In genomic region chr6:145187093-145188088, GRCm38 (mm10) we compare ENCODE assay signal across 8 mouse cellular contexts. TPM values are rescaled to one million over a fixed set of nuclear protein-coding genes. Genes with fewer than 3 reads are reported as not detected.
DNase-seq lines count a peak whose midpoint lies in the region; ATAC-seq lines count a peak whose summit lies in the region.

No protein-coding gene starts in this region.

- H3K9ac ChIP-seq in hindbrain, embryonic 16.5 days (ENCODE audit: low read depth, low read length), result peak overlapping the region; percentile 33; the same call in 1 of the 2 replicates
- H3K9ac ChIP-seq in midbrain, embryonic 14.5 days (replicated peaks; ENCODE audit: low read length), result peak overlapping the region; percentile 44

- ATAC-seq in erythroid progenitor cell, adult 5-6 weeks (replicated peaks; ENCODE audit: low FRiP score, poor library complexity, severe bottlenecking), result 0 out of 2 replicates have a peak, but pooled peaks have one; percentile 39
- peak; percentile 87 for ATAC-seq in hindbrain, embryonic 16.5 days
- peak; percentile 67 for ATAC-seq in midbrain, embryonic 14.5 days (ENCODE audit: low FRiP score, low TSS enrichment)

- no peaks in the 10 kb centered on the region for H3K27me3 ChIP-seq in hindbrain, embryonic 16.5 days (replicated peaks; ENCODE audit: control insufficient read depth, insufficient read depth, low read length)
- H3K27me3 ChIP-seq in midbrain, embryonic 14.5 days (ENCODE audit: control insufficient read depth, insufficient read depth, low read length), result no peaks in the 10 kb centered on the region

- no peaks in the 10 kb centered on the region for H3K4me1 ChIP-seq in hindbrain, embryonic 16.5 days (ENCODE audit: control insufficient read depth, insufficient read depth, low read depth, low read length)
- H3K4me1 ChIP-seq in midbrain, embryonic 14.5 days (ENCODE audit: control insufficient read depth, insufficient read depth, low read length), result no peaks in the 10 kb centered on the region

- peak overlapping the region; percentile 25; the same call in 1 of the 2 replicates for H3K27ac ChIP-seq in hindbrain, embryonic 16.5 days (ENCODE audit: low read depth, low read length)
- peak overlapping the region; percentile 75 for H3K27ac ChIP-seq in midbrain, embryonic 14.5 days (replicated peaks; ENCODE audit: low read depth, low read length)

- DNase-seq in adrenal gland, postnatal 14 days, result peak; percentile 28
- no peak for DNase-seq in adrenal gland, postnatal 36 days
- DNase-seq in brain, adult 2 months (ENCODE audit: low read depth, low spot score), result peak; percentile 63
- peak; percentile 71 to 73 for DNase-seq in left cerebral cortex, postnatal 25 days (ENCODE audit: low spot score in 2 of 2)
- peak; percentile 85 for DNase-seq in midbrain, embryonic 14.5 days
- peak; percentile 43 for DNase-seq in telencephalon, adult 2 months (ENCODE audit: low read depth, low spot score)

- 64% methylated on average over 27 of the region's 27 CpGs for WGBS in hindbrain, embryonic 16.5 days
- 69% methylated on average over 27 of the region's 27 CpGs for WGBS in midbrain, embryonic 14.5 days

- no peaks in the 10 kb centered on the region for H3K9me3 ChIP-seq in hindbrain, embryonic 16.5 days (ENCODE audit: control insufficient read depth, low read length)
- no peaks in the 10 kb centered on the region for H3K9me3 ChIP-seq in midbrain, embryonic 14.5 days (ENCODE audit: control insufficient read depth, low read length)

- intact Hi-C loops in left cerebral cortex, postnatal 25 days (cut with DNase I), result loop anchor here (2.0 to 5.0 kb wide), 2 partner anchors 97 to 155 kb away; no protein-coding TSS in a partner anchor

- peak overlapping the region; percentile 49 for H3K4me2 ChIP-seq in hindbrain, embryonic 16.5 days (ENCODE audit: low read length)
- H3K4me2 ChIP-seq in midbrain, embryonic 14.5 days (ENCODE audit: low read length), result peak overlapping the region; percentile 46

- peak overlapping the region; percentile 31 for H3K4me3 ChIP-seq in hindbrain, embryonic 16.5 days (ENCODE audit: low read length)
- peak overlapping the region; percentile 14 for H3K4me3 ChIP-seq in midbrain, embryonic 14.5 days (replicated peaks; ENCODE audit: low read depth, low read length)

- H3K36me3 ChIP-seq in hindbrain, embryonic 16.5 days (ENCODE audit: control insufficient read depth, insufficient read depth, low read length), result no peaks in the 10 kb centered on the region
- no peaks in the 10 kb centered on the region for H3K36me3 ChIP-seq in midbrain, embryonic 14.5 days (ENCODE audit: control insufficient read depth, insufficient read depth, low read length)

RNA-seq across cellular contexts. Expression of gene Casc1, which starts 23.4 kb away (rescaled TPM):
- total RNA-seq in adrenal gland, postnatal 14 days (2021), result 0.53 and 0.63 TPM in 2 replicates
- total RNA-seq in adrenal gland, postnatal 36 days (2021), result under 1 TPM; 0.33 to 0.63 TPM
- 2.9 TPM in 2 replicates for total RNA-seq in erythroid progenitor cell, adult 5-6 weeks (2015; ENCODE audit: low replicate concordance)
- 0.45 and 4.4 TPM in 2 replicates for total RNA-seq in erythroid progenitor cell, adult 5-6 weeks (2017; ENCODE audit: low replicate concordance)
- polyA plus RNA-seq in hindbrain, embryonic 16.5 days (2015; fragmentation: Nextera tagmentation; extraction: Ambion mirVana), result 1.1 and 1.6 TPM in 2 replicates
- 1 to 10 TPM; 1.3 to 1.5 TPM for total RNA-seq in left cerebral cortex, postnatal 25 days (2021)
- 0.46 and 0.69 TPM in 2 replicates for polyA plus RNA-seq in midbrain, embryonic 14.5 days (2014; fragmentation: Nextera tagmentation; extraction: Ambion mirVana)

RNA-seq across cellular contexts. Expression of gene Etfrf1, which starts 23.5 kb away (rescaled TPM):
- 149 and 152 TPM in 2 replicates for total RNA-seq in adrenal gland, postnatal 14 days (2021)
- total RNA-seq in adrenal gland, postnatal 36 days (2021), result 100 to 1,000 TPM in 1 of 2 experiments, 10 to 100 TPM in 1; 87.3 to 144 TPM
- 2.5 and 3.2 TPM in 2 replicates for total RNA-seq in erythroid progenitor cell, adult 5-6 weeks (2015; ENCODE audit: low replicate concordance)
- total RNA-seq in erythroid progenitor cell, adult 5-6 weeks (2017; ENCODE audit: low replicate concordance), result 6.5 and 21.9 TPM in 2 replicates
- 26.7 and 27.1 TPM in 2 replicates for polyA plus RNA-seq in hindbrain, embryonic 16.5 days (2015; fragmentation: Nextera tagmentation; extraction: Ambion mirVana)
- total RNA-seq in left cerebral cortex, postnatal 25 days (2021), result 10 to 100 TPM; 20.6 to 21.7 TPM
- 29.2 and 30.6 TPM in 2 replicates for polyA plus RNA-seq in midbrain, embryonic 14.5 days (2014; fragmentation: Nextera tagmentation; extraction: Ambion mirVana)

Comparison
In these comparisons a context has a peak if more than half of its experiments do, and no peak if none do; other contexts are left out.
1. DNase-seq: peak in adrenal gland, postnatal 14 days (single experiment), brain, adult 2 months (single experiment), left cerebral cortex, postnatal 25 days (2 of 2), midbrain, embryonic 14.5 days (single experiment) and telencephalon, adult 2 months (single experiment); none in adrenal gland, postnatal 36 days (0 of 2).
2. Peak in every context shown above with its lines, with median percentiles within 50 percentile points of each other: ATAC-seq.